Mouse (Mus musculus) limb, embryonic 13.5 days (tissue): ENCODE data around the gene Olfr652. TPM values are rescaled to one million over a fixed set of nuclear protein-coding genes. Genes with fewer than 3 reads are reported as not detected.

ENCODE experiments used
- ATAC-seq: fragments of 200-750 bp; cut with Nextera tagmentation; 2 replicates; pipeline ENCODE4 v1.8.0; 2017; ENCODE audit warnings: low read depth, moderate number of reproducible peaks, moderate TSS enrichment; ENCODE audit not compliant: low FRiP score
- H3K27ac ChIP-seq: fragments of 300-500 bp; sonication (generic); 2 replicates; pipeline ENCODE4 v1.5.1; 2015; ENCODE audit warnings: inconsistent platforms, mild to moderate bottlenecking, moderate library complexity
- H3K27me3 ChIP-seq: fragments of 300-500 bp; sonication (generic); 2 replicates; pipeline ENCODE4 v1.6.1; 2015; ENCODE audit warnings: mild to moderate bottlenecking, inconsistent platforms
- H3K36me3 ChIP-seq: fragments of 300-500 bp; sonication (generic); 2 replicates; pipeline ENCODE4 v1.6.1; 2015; ENCODE audit warnings: inconsistent platforms, mild to moderate bottlenecking, moderate library complexity
- H3K4me1 ChIP-seq: fragments of 300-500 bp; sonication (generic); 2 replicates; pipeline ENCODE4 v1.6.1; 2015; ENCODE audit warnings: inconsistent platforms
- H3K4me2 ChIP-seq: fragments of 300-500 bp; sonication (generic); replicated peaks from 2 replicates; pipeline ENCODE4 v1.6.1; 2015; ENCODE audit warnings: inconsistent platforms, mild to moderate bottlenecking, moderate library complexity
- H3K4me3 ChIP-seq: fragments of 300-500 bp; sonication (generic); 2 replicates; pipeline ENCODE4 v1.5.1; 2015; ENCODE audit warnings: moderate library complexity, mild to moderate bottlenecking, inconsistent platforms
- H3K9ac ChIP-seq: fragments of 300-500 bp; sonication (generic); 2 replicates; pipeline ENCODE4 v1.6.1; 2015; ENCODE audit warnings: mild to moderate bottlenecking, inconsistent platforms
- H3K9me3 ChIP-seq: fragments of 300-500 bp; sonication (generic); 2 replicates; pipeline ENCODE4 v1.6.1; 2016; ENCODE audit warnings: inconsistent platforms
- WGBS: fragments of 180-500 bp; shearing (Covaris S2); methylation state at CpG from one replicate; pipeline ENCODE4 v1.1.7; 2015; 5-methylcytosine and 5-hydroxymethylcytosine counted together
- polyA plus RNA-seq: library from polyadenylated mRNA; unstranded; fragments of >200 nt; fragmentation: Nextera tagmentation; extraction: Ambion mirVana; gene quantifications from 2 replicates; pipeline ENCODE4 v1.2.1, GENCODE M21; 2015

Gene Olfr652
- not detected in 2 replicates for polyA plus RNA-seq

DNA sequence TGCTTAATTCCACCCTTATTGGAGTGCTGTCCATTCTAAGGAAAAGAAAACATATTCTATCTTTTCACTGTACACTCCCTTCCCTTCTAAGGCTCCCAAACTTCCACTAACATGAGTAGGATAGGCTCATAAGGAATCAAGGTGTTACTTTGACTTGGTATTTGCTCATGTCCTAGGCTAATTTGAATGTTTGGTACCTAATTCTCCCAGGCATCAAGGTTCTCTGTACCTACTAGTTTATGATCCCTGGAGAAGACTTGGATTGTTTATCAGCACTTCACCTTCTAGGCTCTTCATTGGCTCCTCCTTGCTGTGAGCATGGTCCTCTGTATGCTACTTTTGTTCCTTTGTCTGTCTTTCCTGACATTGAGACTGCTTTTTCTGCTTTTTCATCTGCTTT is at the start of gene Olfr652:
Olfr652 (plus strand) TSS at position 301 of the 400 bp plus-strand sequence.
- H3K27ac ChIP-seq: no peak within 1 kb of the TSS
- no peak within 1 kb of the TSS for H3K4me3 ChIP-seq
- ATAC-seq: no peak
- H3K4me1 ChIP-seq: no peaks in the 10 kb centered on the region
- no peak within 1 kb of the TSS for H3K9ac ChIP-seq
- no peaks in the 10 kb centered on the region for H3K27me3 ChIP-seq
- H3K4me2 ChIP-seq: no peak within 1 kb of the TSS
- H3K36me3 ChIP-seq: no peaks in the 10 kb centered on the region
- no peaks in the 10 kb centered on the region for H3K9me3 ChIP-seq

- Histone ChIP-seq H3K4me2 (no peak within 1 kb of the TSS), H3K4me1 (no peaks in the 10 kb centered on the region), H3K36me3 (no peaks in the 10 kb centered on the region), H3K27ac (no peak within 1 kb of the TSS), H3K9ac (no peak within 1 kb of the TSS), H3K4me3 (no peak within 1 kb of the TSS), H3K9me3 (no peaks in the 10 kb centered on the region), H3K27me3 (no peaks in the 10 kb centered on the region)
- WGBS: 79% methylated on average over 5 of the region's 5 CpGs
- no peak for ATAC-seq
These were observed 10.9 kb upstream of the Olfr652 start, which contains the start of gene Olfr651 for GRCm38 (mm10) chr7:104549833-104550232. Olfr651 (plus strand) TSS chr7:104550133.

DNA sequence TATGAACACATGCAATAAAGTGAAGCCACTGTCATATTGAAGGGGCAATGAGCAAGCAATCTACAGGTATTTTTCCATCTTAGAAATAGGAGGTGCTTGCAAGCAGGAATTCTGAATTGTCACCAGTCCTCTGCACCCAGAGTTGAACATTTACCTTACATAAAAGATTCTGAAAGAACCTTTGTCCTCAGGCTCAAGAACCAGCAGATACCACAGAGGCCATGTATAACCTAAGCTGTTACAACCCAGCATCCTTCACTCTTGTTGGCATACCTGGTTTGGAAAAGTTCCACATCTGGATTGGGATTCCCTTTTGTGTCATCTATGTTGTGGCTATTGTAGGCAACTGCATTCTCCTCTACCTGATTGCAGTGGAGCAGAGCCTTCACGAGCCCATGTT is 8.0 kb upstream of the Olfr652 start:
- H3K27me3 ChIP-seq: no peaks in the 10 kb centered on the region
- H3K4me3 ChIP-seq: no peak overlapping the region
- H3K9ac ChIP-seq: no peak overlapping the region
- no peaks in the 10 kb centered on the region for H3K4me1 ChIP-seq
- no peak for ATAC-seq
- H3K9me3 ChIP-seq: no peaks in the 10 kb centered on the region
- no peak overlapping the region for H3K4me2 ChIP-seq
- no peak overlapping the region for H3K27ac ChIP-seq
- no peaks in the 10 kb centered on the region for H3K36me3 ChIP-seq
- WGBS: 67% methylated on average over 1 of the region's 1 CpGs

DNA sequence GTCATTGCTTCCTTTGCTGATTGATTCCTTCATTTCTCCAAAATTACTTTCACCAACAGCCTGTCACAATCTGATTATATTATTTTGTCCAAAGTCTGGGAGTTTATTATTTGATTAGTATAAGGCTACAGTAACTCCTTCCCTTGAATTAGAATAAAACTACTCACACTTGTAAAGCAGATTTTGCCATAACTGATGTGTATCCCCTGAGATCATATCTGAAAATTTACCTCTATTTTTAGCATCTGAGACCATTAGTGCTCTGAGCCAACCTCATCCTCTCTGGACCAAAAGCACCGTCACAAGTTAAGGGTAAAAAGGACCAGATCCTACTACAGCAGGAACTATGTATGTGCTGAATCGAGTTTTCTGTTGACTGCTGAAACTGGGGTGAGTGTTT is 16.3 kb downstream of the Olfr652 start, which contains the start of gene Olfr653:
Olfr653 (plus strand) TSS at position 301 of the 400 bp plus-strand sequence.
- Histone ChIP-seq H3K4me2 (no peak within 1 kb of the TSS), H3K4me3 (no peak within 1 kb of the TSS), H3K36me3 (no peaks in the 10 kb centered on the region), H3K9ac (no peak within 1 kb of the TSS), H3K27ac (no peak within 1 kb of the TSS), H3K9me3 (no peaks in the 10 kb centered on the region), H3K4me1 (no peaks in the 10 kb centered on the region), H3K27me3 (no peaks in the 10 kb centered on the region)
- ATAC-seq: no peak
- WGBS: 72% methylated on average over 2 of the region's 2 CpGs

DNA sequence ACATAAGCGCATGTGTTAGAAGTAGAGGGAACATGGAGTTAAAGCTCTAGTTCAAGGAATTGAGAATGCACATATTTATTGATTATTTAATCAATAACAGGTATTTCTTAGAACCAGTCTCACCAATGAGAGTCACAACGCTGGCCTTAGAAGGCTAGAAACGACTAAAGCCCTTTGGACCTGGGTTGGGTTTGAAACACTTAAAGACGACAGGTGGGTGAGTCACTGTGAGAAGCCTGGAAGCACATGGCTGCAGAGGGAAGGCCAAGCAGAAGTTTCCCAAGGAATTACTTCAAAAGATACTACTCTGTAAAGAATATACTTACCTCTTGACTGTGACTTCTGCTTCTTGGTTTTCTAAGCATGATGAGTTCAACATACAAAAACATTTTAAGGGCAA is 20.1 kb downstream of the Olfr652 start:
- Histone ChIP-seq H3K27me3 (no peaks in the 10 kb centered on the region), H3K27ac (no peak overlapping the region), H3K4me3 (no peak overlapping the region), H3K4me1 (no peaks in the 10 kb centered on the region), H3K9me3 (no peaks in the 10 kb centered on the region), H3K36me3 (no peaks in the 10 kb centered on the region), H3K9ac (no peak overlapping the region), H3K4me2 (no peak overlapping the region)
- WGBS: 86% methylated on average over 4 of the region's 4 CpGs
- no peak for ATAC-seq

DNA sequence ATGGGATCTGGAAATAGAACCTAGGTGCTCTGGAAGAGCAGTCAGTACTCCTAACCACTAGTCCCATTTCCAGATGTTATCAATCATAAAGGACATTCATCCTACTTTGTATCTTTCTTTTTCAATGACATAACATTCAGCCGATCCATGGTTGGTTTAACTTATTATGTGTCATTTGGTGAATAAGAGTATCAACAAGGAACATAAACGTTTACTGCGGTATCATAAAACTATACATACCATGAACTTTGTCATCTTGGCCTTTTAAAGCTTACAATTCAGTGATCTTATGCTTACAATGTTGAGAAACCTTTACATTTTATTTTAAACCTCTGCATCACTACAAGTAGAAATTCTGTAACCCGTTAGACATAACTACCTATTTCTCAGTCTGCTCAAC is 20.7 kb downstream of the Olfr652 start:
- WGBS: 82% methylated on average over 4 of the region's 4 CpGs
- Histone ChIP-seq H3K9ac (no peak overlapping the region), H3K4me2 (no peak overlapping the region), H3K27me3 (no peaks in the 10 kb centered on the region), H3K9me3 (no peaks in the 10 kb centered on the region), H3K36me3 (no peaks in the 10 kb centered on the region), H3K4me1 (no peaks in the 10 kb centered on the region), H3K27ac (no peak overlapping the region), H3K4me3 (no peak overlapping the region)
- no peak for ATAC-seq

DNA sequence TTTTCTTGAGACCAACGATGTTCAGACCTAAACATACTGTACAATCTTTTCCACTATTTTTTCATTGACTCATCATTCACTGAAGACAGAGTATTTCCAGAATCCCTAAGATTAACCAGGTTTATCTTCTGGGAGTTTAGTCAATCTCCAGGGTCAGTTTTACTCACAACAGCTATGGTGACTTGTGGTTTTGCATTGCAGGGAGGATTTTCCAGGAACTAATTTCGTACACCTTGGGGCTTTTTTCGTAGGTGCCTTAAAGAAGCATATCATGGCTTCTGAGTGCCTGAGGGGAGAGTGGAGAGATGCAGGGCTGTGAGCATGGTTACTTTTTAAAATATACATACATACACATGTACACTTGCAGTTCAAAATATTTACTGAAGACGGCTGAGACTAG is 26.0 kb downstream of the Olfr652 start, which contains the start of gene Olfr654:
Olfr654 (plus strand) TSS at position 301 of the 400 bp plus-strand sequence.
- no peak within 1 kb of the TSS for H3K4me2 ChIP-seq
- no peak within 1 kb of the TSS for H3K27ac ChIP-seq
- ATAC-seq: no peak
- no peaks in the 10 kb centered on the region for H3K36me3 ChIP-seq
- no peaks in the 10 kb centered on the region for H3K4me1 ChIP-seq
- H3K27me3 ChIP-seq: no peaks in the 10 kb centered on the region
- H3K9ac ChIP-seq: no peak within 1 kb of the TSS
- H3K4me3 ChIP-seq: no peak within 1 kb of the TSS
- H3K9me3 ChIP-seq: no peaks in the 10 kb centered on the region
- WGBS: 88% methylated on average over 4 of the region's 4 CpGs

- no peak overlapping the region for H3K4me2 ChIP-seq
These were observed 27.6 kb downstream of the Olfr652 start for GRCm38 (mm10) chr7:104588274-104588673.

GRCm38 (mm10) chr7:104601679-104602078 is 41.0 kb downstream of the Olfr652 start, which contains the start of gene Olfr655:
Olfr655 (minus strand) TSS chr7:104601779.
- H3K9ac ChIP-seq: no peak within 1 kb of the TSS
- no peak for ATAC-seq
- no peaks in the 10 kb centered on the region for H3K9me3 ChIP-seq
- no peak within 1 kb of the TSS for H3K27ac ChIP-seq
- no peaks in the 10 kb centered on the region for H3K36me3 ChIP-seq
- WGBS: 74% methylated on average over 2 of the region's 2 CpGs
- no peaks in the 10 kb centered on the region for H3K27me3 ChIP-seq
- H3K4me2 ChIP-seq: no peak within 1 kb of the TSS
- no peak within 1 kb of the TSS for H3K4me3 ChIP-seq
- H3K4me1 ChIP-seq: no peaks in the 10 kb centered on the region

More at GRCm38 (mm10) chr7:104588274-104588673, 27.6 kb downstream of the Olfr652 start:
- no peak for ATAC-seq
- WGBS: 71% methylated on average over 5 of the region's 5 CpGs
- H3K27ac ChIP-seq: no peak overlapping the region
- H3K36me3 ChIP-seq: no peaks in the 10 kb centered on the region
- no peaks in the 10 kb centered on the region for H3K9me3 ChIP-seq
- H3K4me1 ChIP-seq: no peaks in the 10 kb centered on the region
- no peak overlapping the region for H3K9ac ChIP-seq
- no peak overlapping the region for H3K4me3 ChIP-seq
- H3K27me3 ChIP-seq: no peaks in the 10 kb centered on the region

- Histone ChIP-seq H3K4me3 (no peak overlapping the region), H3K4me1 (no peaks in the 10 kb centered on the region), H3K36me3 (no peaks in the 10 kb centered on the region), H3K27ac (no peak overlapping the region), H3K4me2 (no peak overlapping the region), H3K9me3 (no peaks in the 10 kb centered on the region), H3K27me3 (no peaks in the 10 kb centered on the region), H3K9ac (no peak overlapping the region)
- ATAC-seq: no peak
- 9% methylated on average over 3 of the region's 3 CpGs for WGBS
These were observed 42.5 kb downstream of the Olfr652 start for GRCm38 (mm10) chr7:104603173-104603572.

GRCm38 (mm10) chr7:104604727-104605126 is 44.0 kb downstream of the Olfr652 start:
- Histone ChIP-seq H3K27me3 (no peaks in the 10 kb centered on the region), H3K27ac (no peak overlapping the region), H3K9me3 (no peaks in the 10 kb centered on the region), H3K4me2 (no peak overlapping the region), H3K36me3 (no peaks in the 10 kb centered on the region), H3K4me1 (no peaks in the 10 kb centered on the region), H3K9ac (no peak overlapping the region), H3K4me3 (no peak overlapping the region)
- ATAC-seq: no peak

- 77% methylated on average over 4 of the region's 4 CpGs for WGBS
- Histone ChIP-seq H3K4me3 (no peak within 1 kb of the TSS), H3K4me2 (no peak within 1 kb of the TSS), H3K9me3 (no peaks in the 10 kb centered on the region), H3K9ac (no peak within 1 kb of the TSS), H3K4me1 (no peaks in the 10 kb centered on the region), H3K27me3 (no peaks in the 10 kb centered on the region), H3K36me3 (no peaks in the 10 kb centered on the region), H3K27ac (no peak within 1 kb of the TSS)
- no peak for ATAC-seq
These were observed 53.0 kb downstream of the Olfr652 start, which contains the start of gene Olfr656 for GRCm38 (mm10) chr7:104613655-104614054. Olfr656 (plus strand) TSS chr7:104613955.
